Mouse (Mus musculus) embryo, embryonic 10.5 days (tissue): Measurements from ENCODE around the gene Olfr1394.
A peak's percentile ranks its signal among the peaks of the same experiment; 100 is the strongest.
"Not testable (repeated sequence)": the region's sequence is repeated elsewhere in the genome, so short reads cannot be mapped to it uniquely, and the experiment has no call there.

ENCODE experiments used
- DNase-seq: peaks from one replicate; pipeline ENCODE4 v3.0.0-alpha.2; 2015; ENCODE audit warnings: low spot score

Olfr1394 gene

DNA sequence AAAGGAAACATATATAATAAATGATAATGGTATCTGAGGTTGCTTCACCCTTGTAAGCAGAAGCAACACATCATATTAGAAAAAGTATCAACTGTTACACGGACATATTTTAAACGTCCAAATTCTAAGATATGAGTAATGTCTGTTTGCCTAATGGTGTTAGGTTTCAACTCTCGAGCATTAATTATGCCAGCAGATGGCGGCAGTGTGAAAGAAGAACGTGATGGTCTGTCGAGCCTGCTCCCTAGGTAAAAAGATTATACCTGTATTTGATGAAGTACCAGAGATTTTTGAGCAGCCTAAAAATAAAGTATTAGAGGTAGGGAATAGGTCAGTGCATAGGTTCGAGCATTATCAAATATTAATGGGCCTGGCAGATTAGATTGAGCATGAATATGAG lies 35.6 kb downstream of the Olfr1394 start:
- peak; percentile 71 for DNase-seq

DNA sequence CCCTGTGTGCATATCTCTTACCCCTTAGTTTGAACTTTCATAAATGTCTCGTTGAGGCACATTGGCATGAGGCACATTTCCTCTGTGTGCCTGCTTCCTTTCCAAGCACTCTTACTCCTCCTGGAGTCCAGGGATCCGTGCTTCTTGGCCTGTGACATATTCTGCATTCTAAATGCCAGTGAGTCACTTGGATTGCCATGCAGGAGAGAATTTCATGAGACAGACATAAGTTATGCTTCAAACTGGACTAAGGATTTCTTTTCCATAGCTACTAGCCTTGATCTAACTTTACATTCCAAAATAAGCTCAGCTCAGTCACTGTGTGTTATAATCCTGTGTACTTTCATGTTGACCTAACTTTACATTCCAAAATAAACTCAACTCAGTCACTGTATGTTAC lies 36.9 kb downstream of the Olfr1394 start:
- DNase-seq = no peak

DNA sequence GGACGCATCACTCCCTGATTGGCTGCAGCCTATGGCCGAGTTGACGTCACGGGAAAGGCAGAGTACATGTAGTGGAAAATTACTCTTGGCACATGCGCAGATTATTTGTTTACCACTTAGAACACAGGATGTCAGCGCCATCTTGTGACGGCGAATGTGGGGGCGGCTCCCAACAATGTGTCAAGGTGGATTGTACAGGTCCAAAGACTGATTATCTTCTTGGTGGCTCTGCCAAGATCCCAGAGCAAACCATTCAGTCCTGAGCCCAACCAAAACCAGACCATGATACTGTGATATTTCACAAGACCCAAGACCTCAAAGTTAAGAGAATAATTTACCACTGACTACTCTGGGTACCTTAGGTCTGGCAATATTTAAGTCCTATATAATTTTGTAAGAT lies 40.6 kb downstream of the Olfr1394 start:
- not testable (repeated sequence) for DNase-seq

DNA sequence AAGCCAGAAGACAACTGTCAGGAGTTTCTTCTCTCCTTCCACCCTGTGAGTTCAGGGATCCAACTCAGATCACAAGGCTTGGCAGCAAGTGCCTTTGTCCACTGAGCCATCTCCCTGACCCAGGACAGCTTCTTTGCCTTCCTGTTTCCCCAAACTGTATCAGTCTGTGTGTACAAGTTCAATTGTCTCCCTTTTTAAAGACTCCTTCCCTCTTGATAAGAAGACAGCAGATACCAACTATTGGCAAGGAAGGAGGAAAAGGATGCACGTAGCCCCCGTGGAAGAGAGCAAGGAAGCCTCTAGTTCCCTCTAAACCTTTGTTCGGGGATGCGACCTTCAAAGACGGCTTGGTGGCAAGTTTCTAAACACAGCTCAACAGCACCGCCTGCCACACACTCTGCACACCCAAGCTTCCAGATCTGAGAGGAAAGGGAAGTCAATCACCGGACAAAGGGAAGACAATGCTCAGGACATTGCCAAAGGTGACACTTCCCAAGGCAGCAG lies 41.7 kb downstream of the Olfr1394 start:
- no peak for DNase-seq

DNA sequence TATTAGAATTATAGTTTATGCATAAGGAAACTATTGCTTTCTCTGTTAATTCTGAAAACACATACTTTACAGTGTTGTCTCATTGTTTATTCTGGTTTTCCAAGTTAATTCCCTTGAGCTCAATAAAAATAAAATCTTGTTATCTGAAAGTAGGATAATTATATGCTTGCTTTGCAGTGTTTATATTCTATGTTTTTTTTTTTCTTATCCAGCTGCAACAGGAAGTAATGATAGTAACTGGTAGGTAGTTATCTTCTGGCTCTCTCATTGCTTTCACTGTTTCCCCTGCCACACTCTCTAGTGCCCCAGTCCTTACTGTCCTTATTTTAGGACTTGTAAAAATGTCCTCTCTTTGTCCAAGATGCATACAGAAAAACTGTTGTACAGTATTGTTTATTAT lies 46.5 kb downstream of the Olfr1394 start:
- DNase-seq = no peak

DNA sequence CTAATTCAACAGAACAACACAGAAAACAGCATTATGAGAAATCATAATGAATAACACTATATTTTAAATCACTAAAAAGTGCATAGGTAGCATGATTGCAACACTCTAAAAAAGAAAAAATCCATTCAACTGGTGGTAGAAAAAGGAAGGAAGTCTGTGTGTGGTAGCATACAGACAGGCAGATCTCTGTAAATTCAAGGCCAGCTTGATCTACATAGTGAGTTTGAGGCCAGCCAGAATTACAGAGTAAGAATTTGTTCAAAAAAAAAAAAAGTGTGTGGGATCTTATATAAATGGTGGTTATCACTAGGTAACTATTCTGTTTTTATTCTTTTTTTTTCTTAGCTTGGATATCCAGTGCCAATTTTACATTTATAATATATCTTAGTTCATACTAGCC lies 47.0 kb downstream of the Olfr1394 start:
- DNase-seq = no peak

DNA sequence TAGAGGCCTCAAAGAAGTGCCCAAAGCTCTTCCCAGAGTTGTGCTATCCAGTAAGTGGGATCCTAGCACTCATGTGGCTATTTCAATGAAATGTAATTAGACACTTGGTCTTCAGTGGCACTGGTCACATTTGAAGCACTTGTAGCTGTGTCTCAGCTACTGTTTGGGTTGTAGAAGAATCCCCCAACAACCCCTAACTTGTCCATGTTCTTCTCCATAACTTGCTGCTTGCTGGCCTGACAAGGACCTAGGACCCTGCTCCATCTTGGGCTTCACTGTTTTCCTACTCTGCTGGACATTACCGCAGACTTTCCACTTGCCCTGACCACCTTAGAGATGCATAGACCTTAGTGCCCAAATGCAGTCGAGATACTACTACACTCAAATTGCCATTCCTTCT lies 47.9 kb downstream of the Olfr1394 start:
- DNase-seq = no peak

DNA sequence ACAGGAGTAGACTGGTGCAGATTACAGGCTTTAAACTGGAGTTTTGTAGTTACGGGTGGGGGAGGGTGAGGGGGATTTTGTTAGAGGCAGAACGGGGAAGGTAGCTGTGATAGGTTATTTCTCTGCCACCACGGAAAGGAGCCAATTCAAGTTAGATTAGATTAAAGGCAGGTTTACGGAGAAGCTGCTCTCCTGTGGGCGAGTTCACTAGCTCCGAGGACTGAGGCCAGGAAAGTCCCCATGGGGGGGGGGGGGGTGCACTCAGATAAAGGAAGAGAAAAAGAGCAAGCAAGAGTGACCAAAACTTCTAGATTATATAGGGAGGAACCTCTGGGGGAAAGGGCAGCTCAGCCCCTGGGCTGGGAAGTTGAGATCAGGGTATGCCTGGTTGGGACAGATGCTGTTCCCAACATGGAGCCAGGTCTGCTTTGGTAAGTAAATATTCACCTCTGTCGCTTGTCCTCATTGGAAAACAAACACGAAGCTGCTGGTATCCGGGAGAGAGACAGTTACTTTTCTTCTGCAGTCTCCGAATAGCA lies 48.4 kb downstream of the Olfr1394 start:
- DNase-seq = no peak

DNA sequence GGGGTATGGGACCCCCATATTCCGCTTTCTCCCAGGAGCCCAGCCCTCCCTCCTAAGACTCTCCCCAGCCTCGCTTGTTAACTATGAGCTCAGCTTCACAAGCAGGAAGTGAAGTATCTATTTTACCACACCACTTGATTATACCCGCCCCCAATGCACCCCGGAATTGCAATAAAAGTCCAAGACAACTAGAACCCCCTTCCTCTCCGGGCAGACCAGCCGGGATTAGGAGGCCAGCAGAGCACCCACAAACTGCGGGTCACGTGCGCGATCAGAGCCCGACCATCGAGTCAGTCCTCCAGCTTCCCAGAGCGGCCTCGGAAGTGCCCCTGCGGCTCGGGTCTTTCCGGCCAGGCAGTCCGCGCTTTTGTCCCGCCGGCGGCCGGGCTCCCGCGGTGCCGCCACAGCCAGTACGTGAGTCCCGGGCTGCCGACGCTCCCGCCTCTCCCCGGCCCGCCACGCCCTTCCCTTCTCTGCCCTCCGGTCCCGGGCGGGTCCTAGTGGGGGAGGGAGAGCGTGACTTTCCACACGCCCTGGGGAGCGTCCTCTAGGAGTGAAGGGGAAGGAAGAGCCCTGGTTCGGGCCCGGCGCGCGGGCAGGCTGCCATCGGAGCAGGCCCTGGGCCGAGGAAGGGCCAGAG lies 49.1 kb downstream of the Olfr1394 start, which contains the start of gene Zfp62:
Gene Zfp62, plus strand, starts transcription at position 164 of the 640 bp plus-strand sequence.
- peak; percentile 95 for DNase-seq

DNA sequence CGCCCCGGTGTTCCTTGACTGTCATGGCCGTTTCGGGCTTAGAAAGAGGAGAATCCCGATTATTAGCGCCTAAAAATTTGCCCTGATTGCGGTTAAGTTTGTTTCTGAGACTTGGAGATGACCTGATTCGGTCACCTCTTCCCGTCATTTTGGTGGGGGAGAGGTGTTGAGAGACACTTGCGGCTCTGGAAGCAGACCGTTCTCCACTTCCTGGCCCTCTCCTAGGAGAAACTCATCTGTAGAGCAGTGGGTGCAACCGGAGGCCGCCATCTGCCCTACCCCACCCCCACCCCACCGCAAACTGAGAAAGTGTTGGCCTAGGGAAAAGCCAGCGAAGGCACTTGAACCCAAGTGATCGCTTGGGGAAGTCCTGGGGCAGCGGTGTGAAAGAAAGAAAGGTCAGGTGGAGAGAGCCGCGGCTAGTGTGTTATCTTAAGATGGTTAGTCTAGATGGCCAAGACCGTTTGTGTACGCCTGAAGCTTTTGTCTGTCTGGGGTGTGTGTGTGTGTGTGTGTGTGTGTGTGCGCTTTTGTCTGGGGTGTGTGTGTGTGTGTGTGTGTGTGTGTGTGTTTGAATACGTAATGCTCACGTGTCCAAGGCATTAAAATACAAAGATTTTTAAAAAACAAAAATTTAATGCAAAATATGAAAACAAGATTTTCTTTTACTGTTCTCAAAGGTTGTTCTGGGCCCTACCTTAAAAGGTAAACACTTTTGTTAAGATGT lies 49.8 kb downstream of the Olfr1394 start:
- peak; percentile 76 for DNase-seq

DNA sequence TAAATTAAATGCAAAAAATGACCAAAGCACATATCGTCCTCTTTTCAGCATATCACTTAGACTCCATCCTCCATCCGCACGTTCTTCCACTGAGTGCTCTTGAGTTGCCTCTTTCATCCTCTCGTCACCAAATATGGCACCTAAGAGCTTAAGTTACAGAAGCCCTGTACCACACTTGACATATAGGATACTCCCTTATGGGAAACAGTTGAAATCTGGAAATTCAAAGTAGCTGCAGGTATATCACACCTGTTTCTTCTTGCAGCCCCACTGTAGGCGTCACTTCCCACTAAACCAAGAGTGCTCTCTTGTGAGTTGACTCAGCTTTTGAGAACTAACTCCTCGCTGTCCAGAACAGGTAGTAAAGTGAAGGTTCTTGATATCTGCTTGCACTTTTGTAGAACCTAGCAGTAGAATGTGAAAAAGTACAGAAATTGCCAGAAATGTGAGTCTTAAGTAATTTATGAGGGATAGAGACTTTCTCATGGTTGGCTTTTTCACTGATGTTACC lies 51.0 kb downstream of the Olfr1394 start:
- DNase-seq = no peak

DNA sequence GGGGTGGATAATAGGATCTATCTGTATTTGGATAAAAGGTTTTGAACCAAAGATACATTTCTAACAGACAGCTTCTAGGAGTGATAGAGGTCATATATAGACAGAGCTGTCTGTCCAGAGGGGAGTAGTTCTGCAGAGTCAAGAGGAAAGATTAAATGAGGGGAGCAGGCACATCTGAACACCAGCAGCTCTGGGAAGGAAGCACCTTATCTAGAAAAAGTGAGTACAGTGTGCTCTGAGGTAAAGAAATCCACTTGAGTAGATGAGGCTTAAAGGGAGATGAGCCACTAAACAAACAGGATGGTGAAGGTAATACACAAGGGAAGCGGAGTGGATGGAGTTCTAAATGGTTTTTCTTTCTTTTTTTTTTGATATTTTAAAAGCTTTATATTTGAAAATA lies 53.3 kb downstream of the Olfr1394 start:
- no peak for DNase-seq
